Mouse (Mus musculus) heart, embryonic 13.5 days (tissue): ENCODE data around the gene Tmem238. TPM values are rescaled to one million over a fixed set of nuclear protein-coding genes. Genes with fewer than 3 reads are reported as not detected.
"Not testable (repeated sequence)": the region's sequence is repeated elsewhere in the genome, so short reads cannot be mapped to it uniquely, and the experiment has no call there.

Experiments used
- ATAC-seq: fragments of 200-750 bp; cut with Nextera tagmentation; 2 replicates; pipeline ENCODE4 v1.8.0; 2017; ENCODE audit warnings: moderate TSS enrichment; ENCODE audit not compliant: insufficient number of reproducible peaks, low FRiP score, low TSS enrichment; ENCODE audit errors: extremely low read depth
- H3K27ac ChIP-seq: fragments of 300-500 bp; sonication (generic); replicated peaks from 2 replicates; pipeline ENCODE4 v1.5.1; 2015; ENCODE audit warnings: moderate library complexity, mild to moderate bottlenecking, inconsistent platforms
- H3K27me3 ChIP-seq: fragments of 300-500 bp; sonication (generic); replicated peaks from 2 replicates; pipeline ENCODE4 v1.6.1; 2015; ENCODE audit warnings: mild to moderate bottlenecking, inconsistent platforms
- H3K36me3 ChIP-seq: fragments of 300-500 bp; sonication (generic); 2 replicates; pipeline ENCODE4 v1.6.1; 2015; ENCODE audit warnings: mild to moderate bottlenecking, inconsistent platforms
- H3K4me1 ChIP-seq: fragments of 300-500 bp; sonication (generic); 2 replicates; pipeline ENCODE4 v1.6.1; 2015; ENCODE audit warnings: inconsistent platforms
- H3K4me2 ChIP-seq: fragments of 300-500 bp; sonication (generic); 2 replicates; pipeline ENCODE4 v1.6.1; 2015; ENCODE audit warnings: inconsistent platforms, mild to moderate bottlenecking, moderate library complexity
- H3K4me3 ChIP-seq: fragments of 300-500 bp; sonication (generic); 2 replicates; pipeline ENCODE4 v1.5.1; 2015; ENCODE audit warnings: moderate library complexity, mild to moderate bottlenecking, inconsistent platforms
- H3K9ac ChIP-seq: fragments of 300-500 bp; sonication (generic); 2 replicates; pipeline ENCODE4 v1.6.1; 2015; ENCODE audit warnings: inconsistent platforms, mild to moderate bottlenecking, moderate library complexity
- H3K9me3 ChIP-seq: fragments of 300-500 bp; sonication (generic); 2 replicates; pipeline ENCODE4 v1.6.1; 2016; ENCODE audit warnings: inconsistent platforms
- WGBS: fragments of 180-500 bp; shearing (Covaris S2); methylation state at CpG from one replicate; pipeline ENCODE4 v1.1.7; 2015; ENCODE audit warnings: mixed read lengths; 5-methylcytosine and 5-hydroxymethylcytosine counted together
- polyA plus RNA-seq: library from polyadenylated mRNA; unstranded; fragments of >200 nt; fragmentation: Nextera tagmentation; extraction: Ambion mirVana; gene quantifications from 2 replicates; pipeline ENCODE4 v1.2.1, GENCODE M21; 2015

The Tmem238 gene
- polyA plus RNA-seq, 1 experiment from 2014 or later = 4.1 TPM

DNA sequence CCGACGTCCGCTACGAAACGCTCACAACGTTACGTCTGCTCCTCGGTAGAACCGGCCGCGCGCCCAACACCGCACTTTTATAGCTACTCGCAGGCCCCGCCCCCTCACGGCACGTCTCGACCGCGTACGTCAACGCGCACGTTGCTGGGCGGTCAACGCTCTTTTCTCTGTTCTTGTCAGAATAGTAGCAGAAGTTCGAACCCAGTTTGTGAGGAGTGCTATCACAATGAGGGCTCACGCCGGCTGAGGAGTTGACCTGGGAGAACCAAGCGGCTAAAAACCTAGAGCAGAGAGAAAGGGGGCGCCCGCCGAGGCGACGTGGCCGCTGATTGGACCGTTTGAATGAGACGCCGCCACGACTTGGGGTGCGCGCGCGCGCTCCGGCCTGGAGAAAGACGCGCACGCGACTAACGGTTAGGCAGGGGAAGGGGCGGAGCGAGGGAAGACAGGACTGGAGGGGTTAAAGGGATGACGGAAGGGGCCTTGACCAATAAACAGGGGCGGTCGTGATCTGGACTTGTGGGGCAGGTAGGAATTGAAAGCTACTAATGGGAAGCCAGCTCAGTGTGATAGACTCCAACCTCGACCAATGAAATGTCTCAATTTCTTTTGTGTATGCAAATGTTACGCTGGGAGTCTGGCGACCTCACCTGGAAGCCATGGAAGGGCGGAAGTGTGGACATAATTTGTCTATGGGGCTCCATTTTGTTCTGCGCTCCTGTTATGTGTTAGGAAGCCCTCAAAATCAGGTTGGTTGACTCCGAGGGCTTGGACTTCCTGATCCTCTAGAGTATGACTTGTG, 23.0 kb upstream of the Tmem238 start, which contains the start of gene Ube2s:
Gene Ube2s, minus strand, starts transcription at position 288 of the 802 bp plus-strand sequence.
- ATAC-seq = peak; percentile 97
- Histone ChIP-seq H3K4me1 (peaks cover 36% of the 10 kb centered on the region), H3K27ac (peak within 1 kb of the TSS; percentile 97), H3K9ac (peak within 1 kb of the TSS; percentile 99), H3K4me3 (peak within 1 kb of the TSS; percentile 95), H3K9me3 (no peaks in the 10 kb centered on the region), H3K4me2 (peak within 1 kb of the TSS; percentile 89), H3K36me3 (peaks cover 35% of the 10 kb centered on the region), H3K27me3 (no peaks in the 10 kb centered on the region)
- under 1% methylated on average over 62 of the region's 62 CpGs for WGBS

DNA sequence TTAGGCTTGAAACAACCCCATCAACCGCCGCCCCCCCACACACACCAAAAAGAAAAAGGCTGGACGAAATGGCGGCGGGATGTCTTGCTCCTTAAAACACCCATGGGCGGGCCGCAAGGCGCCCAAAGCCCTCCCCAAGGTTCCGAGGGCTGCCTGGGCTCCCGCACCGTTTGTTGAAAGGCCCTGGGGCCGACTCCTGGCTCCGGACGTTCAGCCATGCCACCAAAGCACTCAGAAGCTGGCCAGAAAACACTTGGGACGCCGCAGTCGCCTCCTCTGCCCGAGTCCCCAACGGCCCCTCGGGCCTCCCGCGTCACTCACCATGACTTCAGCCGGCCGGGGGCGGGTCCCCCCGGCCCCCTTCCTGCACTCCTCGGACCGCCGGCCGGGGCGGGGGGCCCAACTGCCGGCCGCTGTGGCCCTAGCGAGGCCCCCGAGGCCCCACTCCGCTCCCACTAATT, 22.4 kb upstream of the Tmem238 start:
- no peaks in the 10 kb centered on the region for H3K9me3 ChIP-seq
- WGBS = under 1% methylated on average over 28 of the region's 36 CpGs
- peak overlapping the region; percentile 97 for H3K27ac ChIP-seq
- no peaks in the 10 kb centered on the region for H3K27me3 ChIP-seq
- peaks cover 41% of the 10 kb centered on the region for H3K36me3 ChIP-seq
- H3K4me3 ChIP-seq = peak overlapping the region; percentile 95
- peak overlapping the region; percentile 99 for H3K9ac ChIP-seq
- H3K4me2 ChIP-seq = peak overlapping the region; percentile 89
- ATAC-seq = peak; percentile 20
- H3K4me1 ChIP-seq = peaks cover 41% of the 10 kb centered on the region

DNA sequence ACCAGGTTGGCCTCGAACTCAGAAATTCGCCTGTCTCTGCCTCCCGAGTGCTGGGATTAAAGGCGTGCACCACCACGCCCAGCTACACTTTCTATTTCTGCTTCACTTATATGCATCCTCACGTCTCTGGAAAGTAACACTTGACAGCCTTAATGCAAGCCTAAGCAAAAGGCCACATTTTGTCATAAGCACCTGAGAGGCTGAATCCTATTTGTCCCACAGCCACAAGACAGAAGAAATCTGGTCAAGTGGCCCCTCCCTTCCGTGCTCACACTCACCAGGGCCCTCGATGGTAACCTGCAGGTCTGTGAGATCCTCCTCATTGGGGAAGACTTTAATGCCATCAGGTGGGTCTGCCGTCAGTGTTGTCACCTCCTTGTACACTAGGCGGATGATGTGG, 21.7 kb upstream of the Tmem238 start:
- Histone ChIP-seq H3K4me3 (peak overlapping the region; percentile 95), H3K4me2 (peak overlapping the region; percentile 89), H3K27ac (peak overlapping the region; percentile 97; the same call in 1 of the 2 replicates), H3K9ac (peak overlapping the region; percentile 99), H3K4me1 (peaks cover 41% of the 10 kb centered on the region), H3K36me3 (peaks cover 48% of the 10 kb centered on the region)
- WGBS = 27% methylated on average over 10 of the region's 10 CpGs
- ATAC-seq, H3K9me3 ChIP-seq, H3K27me3 ChIP-seq: not testable (repeated sequence)

GRCm38 (mm10) chr7:4806716-4807115, 17.3 kb upstream of the Tmem238 start:
- Histone ChIP-seq H3K36me3 (peaks cover 67% of the 10 kb centered on the region), H3K9ac (no peak overlapping the region), H3K4me3 (no peak overlapping the region), H3K9me3 (no peaks in the 10 kb centered on the region), H3K27me3 (no peaks in the 10 kb centered on the region), H3K4me2 (peak overlapping the region; percentile 3; the same call in 1 of the 2 replicates), H3K27ac (no peak overlapping the region; the same call in 1 of the 2 replicates), H3K4me1 (peaks cover 34% of the 10 kb centered on the region)
- ATAC-seq = no peak
- WGBS = 78% methylated on average over 7 of the region's 7 CpGs

DNA sequence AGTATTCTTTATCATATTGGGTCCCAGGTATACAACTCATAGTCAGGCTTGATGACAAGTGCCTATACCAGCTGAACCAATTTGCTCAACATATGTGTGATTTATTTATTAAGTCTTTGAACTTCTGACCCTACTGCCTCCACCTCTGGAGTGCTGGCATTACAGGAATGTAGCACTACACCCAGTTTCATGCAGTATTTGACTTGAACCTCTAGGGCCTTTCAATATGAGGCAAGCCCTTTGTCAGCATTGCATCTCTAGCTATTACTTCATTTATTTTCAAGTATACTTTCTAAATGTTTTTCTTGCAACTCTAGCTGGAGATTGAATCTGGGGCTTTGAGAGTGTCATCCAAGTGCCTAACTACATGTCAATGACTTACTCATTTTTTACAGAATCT, 12.8 kb upstream of the Tmem238 start:
- Histone ChIP-seq H3K9ac (no peak overlapping the region), H3K4me1 (0 out of 2 replicates have a peak, but pooled peaks cover 2% of the 10 kb centered on the region), H3K9me3 (no peaks in the 10 kb centered on the region), H3K27ac (no peak overlapping the region), H3K4me3 (no peak overlapping the region), H3K4me2 (no peak overlapping the region), H3K36me3 (peaks cover 49% of the 10 kb centered on the region), H3K27me3 (no peaks in the 10 kb centered on the region)
- ATAC-seq = no peak

GRCm38 (mm10) chr7:4795767-4796433, 6.4 kb upstream of the Tmem238 start:
- Histone ChIP-seq H3K27ac (peak overlapping the region; percentile 28; the same call in 1 of the 2 replicates), H3K4me1 (peaks cover 17% of the 10 kb centered on the region), H3K9me3 (no peaks in the 10 kb centered on the region), H3K36me3 (peaks cover 53% of the 10 kb centered on the region), H3K4me3 (0 out of 2 replicates have a peak overlapping the region, but pooled peaks have one; percentile 11), H3K4me2 (no peak overlapping the region), H3K9ac (no peak overlapping the region), H3K27me3 (no peaks in the 10 kb centered on the region)
- 68% methylated on average over 7 of the region's 7 CpGs for WGBS
- ATAC-seq = no peak

- H3K4me3 ChIP-seq = 0 out of 2 replicates have a peak overlapping the region, but pooled peaks have one; percentile 94
- H3K9me3 ChIP-seq = no peaks in the 10 kb centered on the region
- no peaks in the 10 kb centered on the region; the same call in 1 of the 2 replicates for H3K27me3 ChIP-seq
- no peak for ATAC-seq
- H3K4me2 ChIP-seq = peak overlapping the region; percentile 92
- peak overlapping the region; percentile 99 for H3K9ac ChIP-seq
- peaks cover 53% of the 10 kb centered on the region for H3K36me3 ChIP-seq
- H3K27ac ChIP-seq = no peak overlapping the region
- H3K4me1 ChIP-seq = peaks cover 18% of the 10 kb centered on the region
- 69% methylated on average over 3 of the region's 3 CpGs for WGBS
Measured at GRCm38 (mm10) chr7:4794631-4795168, 5.2 kb upstream of the Tmem238 start.

- Histone ChIP-seq H3K27ac (peak overlapping the region; percentile 92), H3K4me3 (peak overlapping the region; percentile 94), H3K4me2 (peak overlapping the region; percentile 92), H3K9me3 (no peaks in the 10 kb centered on the region), H3K36me3 (peaks cover 51% of the 10 kb centered on the region), H3K9ac (peak overlapping the region; percentile 99), H3K4me1 (peaks cover 24% of the 10 kb centered on the region), H3K27me3 (no peaks in the 10 kb centered on the region; the same call in 1 of the 2 replicates)
- no peak for ATAC-seq
- WGBS = 35% methylated on average over 4 of the region's 4 CpGs
Measured at GRCm38 (mm10) chr7:4793674-4794073, 4.2 kb upstream of the Tmem238 start.

GRCm38 (mm10) chr7:4793248-4793647, 3.8 kb upstream of the Tmem238 start:
- H3K9me3 ChIP-seq, ATAC-seq: not testable (repeated sequence)
- under 1% methylated on average over 31 of the region's 31 CpGs for WGBS

DNA sequence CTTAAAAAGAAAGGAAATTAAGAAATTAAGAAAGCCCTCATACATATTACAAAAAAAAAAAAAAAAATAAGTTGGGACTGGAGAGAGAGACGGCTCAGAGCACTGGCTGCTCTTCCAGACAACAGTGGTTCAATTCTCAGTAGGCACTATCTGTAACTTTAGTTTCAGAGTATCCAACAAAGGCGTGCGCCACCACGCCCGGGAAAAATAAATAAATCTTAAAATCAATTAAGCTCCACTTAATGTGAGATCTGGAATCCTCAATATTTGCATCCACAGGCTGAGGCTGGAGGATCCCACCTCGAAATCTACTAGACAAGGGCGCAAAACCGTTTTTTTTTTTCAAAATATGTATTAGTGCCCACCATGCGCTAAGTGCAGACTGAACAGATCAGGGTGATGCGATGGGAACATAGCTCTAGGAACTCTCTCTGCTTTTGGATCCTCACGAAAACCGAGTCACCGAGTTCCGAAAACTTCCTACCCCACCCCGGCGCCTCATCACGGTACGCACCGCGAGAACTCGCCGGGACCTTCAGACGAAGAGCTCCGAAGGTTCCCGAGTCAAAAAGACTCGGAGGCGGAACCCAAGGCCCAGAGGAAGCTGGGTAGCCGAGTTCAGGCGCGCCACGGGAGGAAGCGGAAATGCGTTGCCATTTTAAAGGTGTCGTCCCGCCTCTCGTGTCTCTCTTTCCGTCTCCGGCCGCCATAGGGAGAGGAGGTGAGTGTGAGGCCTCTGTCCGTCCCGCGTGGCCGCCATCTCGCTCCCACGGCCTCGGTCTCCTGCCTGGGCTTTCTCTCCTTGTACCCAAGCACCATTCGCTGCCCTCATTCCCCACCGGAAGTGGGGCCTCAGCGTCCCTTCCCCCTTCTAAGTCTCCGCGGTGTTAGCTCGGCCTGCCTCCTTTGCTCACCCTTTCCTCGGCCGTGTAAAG, 3.1 kb upstream of the Tmem238 start, which contains the start of gene Rpl28:
Gene Rpl28, plus strand, starts transcription at position 597 of the 935 bp plus-strand sequence.
- 2% methylated on average over 54 of the region's 54 CpGs for WGBS
- peaks cover 30% of the 10 kb centered on the region for H3K4me1 ChIP-seq
- ATAC-seq = peak; percentile 77
- peak within 1 kb of the TSS; percentile 92 for H3K4me2 ChIP-seq
- peak within 1 kb of the TSS; percentile 99 for H3K9ac ChIP-seq
- H3K9me3 ChIP-seq = no peaks in the 10 kb centered on the region
- H3K4me3 ChIP-seq = peak within 1 kb of the TSS; percentile 94
- peaks cover 4% of the 10 kb centered on the region; the same call in 1 of the 2 replicates for H3K27me3 ChIP-seq
- peak within 1 kb of the TSS; percentile 94 for H3K27ac ChIP-seq
- peaks cover 41% of the 10 kb centered on the region for H3K36me3 ChIP-seq

More at GRCm38 (mm10) chr7:4793248-4793647, 3.8 kb upstream of the Tmem238 start:
- Histone ChIP-seq H3K4me2 (peak overlapping the region; percentile 92), H3K4me1 (peaks cover 28% of the 10 kb centered on the region), H3K27ac (peak overlapping the region; percentile 92), H3K36me3 (peaks cover 48% of the 10 kb centered on the region), H3K4me3 (peak overlapping the region; percentile 94), H3K9ac (peak overlapping the region; percentile 99)
- H3K27me3 ChIP-seq = not testable (repeated sequence)
